Mouse (Mus musculus) forebrain, embryonic 14.5 days (tissue): ENCODE measurements around the gene Zfp1. TPM values are rescaled to one million over a fixed set of nuclear protein-coding genes. Genes with fewer than 3 reads are reported as not detected.

ENCODE experiments used
- ATAC-seq: fragments of 200-750 bp; cut with Nextera tagmentation; 2 replicates; pipeline ENCODE4 v1.8.0; 2017; ENCODE audit warnings: mild to moderate bottlenecking, moderate library complexity
- DNase-seq: peaks from one replicate; pipeline ENCODE4 v3.0.0-alpha.2; 2015; ENCODE audit warnings: low spot score
- H3K27ac ChIP-seq: fragments of 300-500 bp; sonication (generic); 2 replicates; pipeline ENCODE4 v1.5.1; 2014; ENCODE audit warnings: low read depth, mild to moderate bottlenecking, control low read depth, low read length, moderate library complexity
- H3K27me3 ChIP-seq: fragments of 300-500 bp; sonication (generic); replicated peaks from 2 replicates; pipeline ENCODE4 v1.6.1; 2014; ENCODE audit warnings: low read length, control low read depth, mixed read lengths; ENCODE audit not compliant: control insufficient read depth, insufficient read depth
- H3K36me3 ChIP-seq: fragments of 300-500 bp; sonication (generic); 2 replicates; pipeline ENCODE4 v1.6.1; 2014; ENCODE audit warnings: low read length, control low read depth; ENCODE audit not compliant: control insufficient read depth, insufficient read depth
- H3K4me1 ChIP-seq: fragments of 300-500 bp; sonication (generic); 2 replicates; pipeline ENCODE4 v1.6.1; 2014; ENCODE audit warnings: antibody characterized with exemption, low read length, control low read depth; ENCODE audit not compliant: control insufficient read depth, insufficient read depth
- H3K4me2 ChIP-seq: fragments of 300-500 bp; sonication (generic); 2 replicates; pipeline ENCODE4 v1.6.1; 2014; ENCODE audit warnings: mild to moderate bottlenecking, control low read depth, low read length
- H3K4me3 ChIP-seq: fragments of 300-500 bp; sonication (generic); 2 replicates; pipeline ENCODE4 v1.5.1; 2014; ENCODE audit warnings: low read depth, low read length, control low read depth
- H3K9ac ChIP-seq: fragments of 300-500 bp; sonication (generic); 2 replicates; pipeline ENCODE4 v1.6.1; 2014; ENCODE audit warnings: mild to moderate bottlenecking, low read length, control low read depth, moderate library complexity
- H3K9me3 ChIP-seq: fragments of 300-500 bp; sonication (generic); replicated peaks from 2 replicates; pipeline ENCODE4 v1.6.1; 2016; ENCODE audit warnings: low read length, control low read depth, mixed read lengths; ENCODE audit not compliant: control insufficient read depth
- WGBS: fragments of 180-500 bp; shearing (Covaris S2); extraction: QIAGEN DNeasy Blood & Tissue Kit; methylation state at CpG from one replicate; pipeline ENCODE4 v1.1.7; 2014; 5-methylcytosine and 5-hydroxymethylcytosine counted together
- polyA plus RNA-seq: library from polyadenylated mRNA; unstranded; fragments of >200 nt; fragmentation: Nextera tagmentation; extraction: Ambion mirVana; gene quantifications from 2 replicates; pipeline ENCODE4 v1.2.1, GENCODE M21; 2014

The Zfp1 gene
- polyA plus RNA-seq, 1 experiment from 2014 or later: 26.1 TPM

DNA sequence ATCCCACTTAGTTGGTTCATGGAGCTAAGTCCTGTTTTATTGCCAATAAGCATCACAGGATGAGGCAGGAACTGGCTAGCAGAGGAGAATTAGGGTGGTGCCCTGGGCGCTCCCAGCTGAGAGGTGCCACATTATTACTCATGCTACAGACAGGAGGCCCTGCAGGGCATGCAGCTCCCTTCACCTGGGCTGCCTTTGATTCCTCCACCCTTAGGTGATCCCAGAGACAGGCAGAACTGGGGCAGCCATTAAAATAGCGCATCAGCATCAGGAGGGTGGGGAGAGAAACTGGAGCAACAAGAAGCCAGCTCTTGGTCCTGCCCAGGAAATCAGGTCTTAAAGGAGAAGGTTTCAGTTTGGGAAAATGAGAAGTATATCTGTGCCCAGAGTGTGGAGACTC, 38.2 kb upstream of the Zfp1 start:
- H3K4me2 ChIP-seq: no peak overlapping the region
- H3K27ac ChIP-seq: no peak overlapping the region
- peaks cover 5% of the 10 kb centered on the region; the same call in 1 of the 2 replicates for H3K36me3 ChIP-seq
- H3K27me3 ChIP-seq: no peaks in the 10 kb centered on the region
- no peak overlapping the region for H3K4me3 ChIP-seq
- H3K9me3 ChIP-seq: no peaks in the 10 kb centered on the region
- ATAC-seq (no peak), DNase-seq (no peak)
- 88% methylated on average over 2 of the region's 2 CpGs for whole genome bisulfite sequencing
- H3K9ac ChIP-seq: no peak overlapping the region
- no peaks in the 10 kb centered on the region for H3K4me1 ChIP-seq

- Histone ChIP-seq H3K27me3 (no peaks in the 10 kb centered on the region), H3K9me3 (no peaks in the 10 kb centered on the region), H3K4me1 (no peaks in the 10 kb centered on the region), H3K27ac (no peak overlapping the region), H3K9ac (no peak overlapping the region), H3K4me2 (no peak overlapping the region), H3K36me3 (peaks cover 16% of the 10 kb centered on the region), H3K4me3 (no peak overlapping the region)
- no peak for ATAC-seq
- 90% methylated on average over 9 of the region's 9 CpGs for WGBS
- DNase-seq: no peak
Measured at GRCm38 (mm10) chr8:111606961-111607360, 36.2 kb upstream of the Zfp1 start.

- ATAC-seq (no peak), DNase-seq (no peak)
- 94% methylated on average over 7 of the region's 7 CpGs for WGBS
- Histone ChIP-seq H3K4me1 (no peaks in the 10 kb centered on the region), H3K9ac (no peak overlapping the region), H3K36me3 (peaks cover 19% of the 10 kb centered on the region), H3K9me3 (no peaks in the 10 kb centered on the region), H3K4me2 (no peak overlapping the region), H3K27ac (no peak overlapping the region), H3K27me3 (no peaks in the 10 kb centered on the region), H3K4me3 (no peak overlapping the region)
Measured at GRCm38 (mm10) chr8:111607414-111607813, 35.8 kb upstream of the Zfp1 start.

DNA sequence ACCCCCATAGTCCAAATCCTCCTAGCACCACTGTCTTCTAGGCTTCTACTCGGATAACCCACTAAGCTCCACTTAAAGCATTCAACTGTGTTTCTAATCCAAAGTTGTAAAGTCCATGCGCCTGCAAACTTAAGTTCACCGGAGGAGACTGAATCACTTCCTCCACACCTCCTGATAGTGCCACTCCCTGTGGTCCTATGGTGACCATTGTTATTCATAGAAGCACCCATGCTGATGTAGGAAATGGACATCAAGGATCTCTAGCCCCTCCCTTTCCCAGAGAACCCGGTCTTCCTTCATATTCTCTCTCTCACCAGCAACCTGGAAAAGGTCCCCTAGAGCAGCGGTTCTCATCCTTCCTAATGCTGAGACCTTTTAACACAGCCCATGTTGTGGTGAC, 30.0 kb upstream of the Zfp1 start:
- no peaks in the 10 kb centered on the region for H3K9me3 ChIP-seq

GRCm38 (mm10) chr8:111614786-111615701, 28.2 kb upstream of the Zfp1 start:
- H3K27me3 ChIP-seq: no peaks in the 10 kb centered on the region
- no peak overlapping the region for H3K27ac ChIP-seq
- DNase-seq (no peak), ATAC-seq (no peak)
- H3K4me1 ChIP-seq: 0 out of 2 replicates have a peak, but pooled peaks cover 3% of the 10 kb centered on the region
- no peak overlapping the region for H3K4me2 ChIP-seq
- 92% methylated on average over 6 of the region's 6 CpGs for WGBS
- peaks cover 28% of the 10 kb centered on the region for H3K36me3 ChIP-seq
- no peaks in the 10 kb centered on the region for H3K9me3 ChIP-seq
- no peak overlapping the region for H3K4me3 ChIP-seq
- H3K9ac ChIP-seq: no peak overlapping the region

More for the DNA sequence above, 30.0 kb upstream of the Zfp1 start:
- Histone ChIP-seq H3K4me1 (0 out of 2 replicates have a peak, but pooled peaks cover 3% of the 10 kb centered on the region), H3K27ac (no peak overlapping the region), H3K36me3 (peaks cover 26% of the 10 kb centered on the region), H3K27me3 (no peaks in the 10 kb centered on the region), H3K4me2 (no peak overlapping the region), H3K4me3 (no peak overlapping the region), H3K9ac (no peak overlapping the region)
- 87% methylated on average over 5 of the region's 5 CpGs for WGBS
- DNase-seq (no peak), ATAC-seq (no peak)

GRCm38 (mm10) chr8:111617812-111618211, 25.4 kb upstream of the Zfp1 start:
- ATAC-seq: no peak
- DNase-seq: no peak
- H3K9ac ChIP-seq: no peak overlapping the region
- no peak overlapping the region for H3K4me3 ChIP-seq
- peaks cover 29% of the 10 kb centered on the region for H3K36me3 ChIP-seq
- no peak overlapping the region for H3K27ac ChIP-seq
- H3K9me3 ChIP-seq: no peaks in the 10 kb centered on the region
- 66% methylated on average over 6 of the region's 6 CpGs for WGBS
- H3K4me2 ChIP-seq: no peak overlapping the region
- H3K4me1 ChIP-seq: 0 out of 2 replicates have a peak, but pooled peaks cover 3% of the 10 kb centered on the region
- no peaks in the 10 kb centered on the region for H3K27me3 ChIP-seq

DNA sequence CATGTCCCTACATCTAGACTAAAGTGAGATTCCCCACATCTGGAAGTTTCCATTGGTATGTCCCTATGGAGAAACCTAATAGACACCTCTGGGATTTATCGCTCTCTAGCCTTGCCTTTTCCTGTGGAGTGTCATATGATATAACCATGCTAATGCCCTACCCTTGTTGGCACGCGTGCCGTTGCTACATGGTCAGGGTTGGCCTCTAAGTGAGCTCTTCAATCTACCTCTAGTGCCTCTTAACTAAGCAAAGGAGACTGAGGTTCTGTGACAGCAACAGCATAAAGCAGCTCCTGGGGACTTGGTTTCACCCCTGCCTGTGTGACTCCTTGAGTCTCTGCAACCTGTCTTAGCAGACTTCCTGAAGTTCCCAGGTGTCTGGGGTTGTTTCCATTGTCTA, 24.9 kb upstream of the Zfp1 start:
- DNase-seq (no peak), ATAC-seq (no peak)
- H3K27me3 ChIP-seq: no peaks in the 10 kb centered on the region
- H3K4me1 ChIP-seq: 0 out of 2 replicates have a peak, but pooled peaks cover 3% of the 10 kb centered on the region
- no peak overlapping the region for H3K4me3 ChIP-seq
- H3K9me3 ChIP-seq: no peaks in the 10 kb centered on the region
- H3K27ac ChIP-seq: no peak overlapping the region
- no peak overlapping the region for H3K9ac ChIP-seq
- 97% methylated on average over 4 of the region's 4 CpGs for WGBS
- peaks cover 31% of the 10 kb centered on the region for H3K36me3 ChIP-seq
- no peak overlapping the region for H3K4me2 ChIP-seq

- H3K27me3 ChIP-seq: no peaks in the 10 kb centered on the region
- H3K27ac ChIP-seq: no peak overlapping the region
- H3K9ac ChIP-seq: no peak overlapping the region
- DNase-seq (no peak), ATAC-seq (no peak)
- 81% methylated on average over 1 of the region's 1 CpGs for WGBS
- H3K4me2 ChIP-seq: no peak overlapping the region
- peaks cover 40% of the 10 kb centered on the region for H3K36me3 ChIP-seq
- H3K4me1 ChIP-seq: 0 out of 2 replicates have a peak, but pooled peaks cover 3% of the 10 kb centered on the region
- H3K4me3 ChIP-seq: no peak overlapping the region
- H3K9me3 ChIP-seq: no peaks in the 10 kb centered on the region
Measured at GRCm38 (mm10) chr8:111619936-111620335, 23.3 kb upstream of the Zfp1 start.

GRCm38 (mm10) chr8:111622104-111622503, 21.1 kb upstream of the Zfp1 start:
- H3K4me2 ChIP-seq: no peak overlapping the region
- no peak overlapping the region for H3K4me3 ChIP-seq
- no peak overlapping the region for H3K9ac ChIP-seq
- no peaks in the 10 kb centered on the region for H3K27me3 ChIP-seq
- no peaks in the 10 kb centered on the region for H3K4me1 ChIP-seq
- ATAC-seq: no peak
- 76% methylated on average over 3 of the region's 3 CpGs for whole genome bisulfite sequencing
- no peak for DNase-seq
- H3K9me3 ChIP-seq: no peaks in the 10 kb centered on the region
- H3K27ac ChIP-seq: no peak overlapping the region
- H3K36me3 ChIP-seq: peaks cover 44% of the 10 kb centered on the region
